Mouse (Mus musculus): ENCODE measurements around the gene Cnksr2.
A peak's percentile ranks its signal among the peaks of the same experiment; 100 is the strongest.

The Cnksr2 gene

GRCm38 (mm10) chrX:158043057-158043843 is at the start of gene Cnksr2:
TSS of gene Cnksr2 (minus strand) at chrX:158043294.
- DNase-seq (ENCODE audit: low spot score in 2 of 2) = peak in 1 of 2 experiments; percentile 4

- DNase-seq (ENCODE audit: low spot score in 2 of 2) = no peak
These were observed 698 bp upstream of the Cnksr2 start for GRCm38 (mm10) chrX:158043844-158044140.

- peak in 1 of 2 experiments; percentile 4 for DNase-seq (ENCODE audit: low spot score in 2 of 2)
These were observed 638 bp downstream of the Cnksr2 start for GRCm38 (mm10) chrX:158042255-158043056.

- DNase-seq (ENCODE audit: low spot score in 2 of 2) = peak in 1 of 2 experiments; percentile 1
These were observed 1.4 kb downstream of the Cnksr2 start for GRCm38 (mm10) chrX:158041703-158042102.

- no peak for DNase-seq (ENCODE audit: low spot score in 2 of 2)
These were observed 91.4 kb downstream of the Cnksr2 start for GRCm38 (mm10) chrX:157951698-157952097.

- no peak for DNase-seq (ENCODE audit: low spot score in 2 of 2)
These were observed 93.8 kb downstream of the Cnksr2 start for GRCm38 (mm10) chrX:157949256-157949655.

- DNase-seq (ENCODE audit: low spot score in 2 of 2) = no peak
These were observed 98.0 kb downstream of the Cnksr2 start for GRCm38 (mm10) chrX:157945121-157945520.

- DNase-seq (ENCODE audit: low spot score in 2 of 2) = no peak
These were observed 106.5 kb downstream of the Cnksr2 start for GRCm38 (mm10) chrX:157936611-157937010.

- DNase-seq (ENCODE audit: low spot score in 2 of 2) = no peak
These were observed 123.0 kb downstream of the Cnksr2 start for GRCm38 (mm10) chrX:157920093-157920492.

GRCm38 (mm10) chrX:157829983-157830382 is 213.1 kb downstream of the Cnksr2 start:
- no peak for DNase-seq (ENCODE audit: low spot score in 2 of 2)

GRCm38 (mm10) chrX:157818921-157819260 is 224.2 kb downstream of the Cnksr2 start:
- DNase-seq (ENCODE audit: low spot score in 2 of 2) = no peak

- no peak for DNase-seq (ENCODE audit: low spot score in 2 of 2)
These were observed 224.7 kb downstream of the Cnksr2 start, which contains the start of gene Klhl34 for GRCm38 (mm10) chrX:157818207-157818920. TSS of gene Klhl34 (plus strand) at chrX:157818435.

- DNase-seq (ENCODE audit: low spot score in 2 of 2) = no peak
These were observed 225.4 kb downstream of the Cnksr2 start for GRCm38 (mm10) chrX:157817571-157818206.

GRCm38 (mm10) chrX:157809721-157810120 is 233.4 kb downstream of the Cnksr2 start:
- no peak for DNase-seq (ENCODE audit: low spot score in 2 of 2)

- no peak for DNase-seq (ENCODE audit: low spot score in 2 of 2)
These were observed 241.4 kb downstream of the Cnksr2 start for GRCm38 (mm10) chrX:157801669-157802068.
